Mouse (Mus musculus): Measurements from ENCODE around the gene Hoxa3. TPM values are rescaled to one million over a fixed set of nuclear protein-coding genes. Genes with fewer than 3 reads are reported as not detected.

Gene Hoxa3
- total RNA-seq, 2 experiments from 2014 or later = 1.2 TPM

GRCm38 (mm10) chr6:52247766-52248637, 34.9 kb upstream of the Hoxa3 start:
- intact Hi-C loops (cut with DNase I) = no loop called here
- no peak for DNase-seq

- intact Hi-C loops (cut with DNase I) = no loop called here
- no peak for DNase-seq
Observed at GRCm38 (mm10) chr6:52246916-52247315, 33.8 kb upstream of the Hoxa3 start.

GRCm38 (mm10) chr6:52246403-52246803, 33.3 kb upstream of the Hoxa3 start:
- intact Hi-C loops (cut with DNase I) = no loop called here
- no peak for DNase-seq

DNA sequence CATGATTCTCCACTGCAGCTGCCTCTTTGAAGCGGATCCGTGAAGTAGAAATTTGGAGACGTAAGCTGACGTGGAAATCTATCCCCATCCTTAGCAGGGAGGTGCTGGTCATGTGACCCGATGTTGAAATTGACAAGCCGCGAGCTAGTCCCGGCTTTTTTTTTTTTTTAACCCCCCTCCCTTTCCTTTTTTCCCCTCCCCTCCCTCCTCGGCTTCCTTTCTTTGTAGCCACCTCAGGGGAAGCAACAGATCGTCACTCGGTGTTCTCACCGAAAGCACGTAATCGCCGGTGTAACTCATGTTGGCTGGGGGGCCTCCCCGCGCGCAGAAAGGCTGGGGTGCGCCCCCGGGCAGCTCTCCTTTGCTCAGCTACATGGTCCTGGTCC, 32.6 kb upstream of the Hoxa3 start, which contains the start of gene Hoxa11:
Hoxa11 (minus strand) TSS at position 54 of the 386 bp plus-strand sequence.
- intact Hi-C loops (cut with DNase I) = no loop called here
- no peak for DNase-seq

- intact Hi-C loops (cut with DNase I) = no loop called here
- DNase-seq = no peak
Observed at GRCm38 (mm10) chr6:52245040-52245756, 32.1 kb upstream of the Hoxa3 start.

GRCm38 (mm10) chr6:52244471-52245039, 31.4 kb upstream of the Hoxa3 start:
- DNase-seq = no peak
- intact Hi-C loops (cut with DNase I) = no loop called here

- no peak for DNase-seq
- intact Hi-C loops (cut with DNase I) = no loop called here
Observed at GRCm38 (mm10) chr6:52243681-52244121, 30.6 kb upstream of the Hoxa3 start.

DNA sequence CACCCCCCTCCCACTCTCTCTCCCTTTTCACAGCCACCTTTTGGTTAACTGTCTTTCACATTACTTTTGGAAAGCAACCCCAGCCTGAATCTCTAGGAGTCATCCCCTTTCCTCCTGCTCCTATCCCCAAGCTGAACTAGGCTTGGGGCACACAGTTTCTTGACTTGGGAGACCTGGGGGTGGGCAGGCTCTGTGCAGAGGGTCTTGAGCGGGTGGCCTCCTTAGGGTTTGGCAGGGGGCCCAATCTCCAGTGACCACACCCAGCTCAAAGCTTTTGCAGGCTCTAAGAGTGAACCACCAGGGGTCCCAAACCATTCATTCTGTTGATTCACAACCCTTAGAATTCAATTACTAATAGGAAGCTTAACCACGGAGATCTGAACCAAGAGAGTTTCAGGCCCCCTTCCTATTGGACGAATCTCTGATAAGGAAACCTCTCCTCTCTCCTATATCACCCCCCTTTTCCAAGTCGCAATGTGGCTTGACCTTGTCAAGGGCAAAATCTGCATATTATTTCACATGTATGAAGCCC, 29.7 kb upstream of the Hoxa3 start:
- intact Hi-C loops (cut with DNase I) = no loop called here
- peak in 1 of 2 experiments; percentile 0 for DNase-seq

GRCm38 (mm10) chr6:52241001-52241621, 28.0 kb upstream of the Hoxa3 start:
- DNase-seq = no peak
- intact Hi-C loops (cut with DNase I) = no loop called here

- intact Hi-C loops (cut with DNase I) = no loop called here
- DNase-seq = peak; percentile 78 to 86
Observed at GRCm38 (mm10) chr6:52240389-52241000, 27.4 kb upstream of the Hoxa3 start, which contains the start of gene Hoxa10. Gene Hoxa10 (minus strand): TSS chr6:52240854.

DNA sequence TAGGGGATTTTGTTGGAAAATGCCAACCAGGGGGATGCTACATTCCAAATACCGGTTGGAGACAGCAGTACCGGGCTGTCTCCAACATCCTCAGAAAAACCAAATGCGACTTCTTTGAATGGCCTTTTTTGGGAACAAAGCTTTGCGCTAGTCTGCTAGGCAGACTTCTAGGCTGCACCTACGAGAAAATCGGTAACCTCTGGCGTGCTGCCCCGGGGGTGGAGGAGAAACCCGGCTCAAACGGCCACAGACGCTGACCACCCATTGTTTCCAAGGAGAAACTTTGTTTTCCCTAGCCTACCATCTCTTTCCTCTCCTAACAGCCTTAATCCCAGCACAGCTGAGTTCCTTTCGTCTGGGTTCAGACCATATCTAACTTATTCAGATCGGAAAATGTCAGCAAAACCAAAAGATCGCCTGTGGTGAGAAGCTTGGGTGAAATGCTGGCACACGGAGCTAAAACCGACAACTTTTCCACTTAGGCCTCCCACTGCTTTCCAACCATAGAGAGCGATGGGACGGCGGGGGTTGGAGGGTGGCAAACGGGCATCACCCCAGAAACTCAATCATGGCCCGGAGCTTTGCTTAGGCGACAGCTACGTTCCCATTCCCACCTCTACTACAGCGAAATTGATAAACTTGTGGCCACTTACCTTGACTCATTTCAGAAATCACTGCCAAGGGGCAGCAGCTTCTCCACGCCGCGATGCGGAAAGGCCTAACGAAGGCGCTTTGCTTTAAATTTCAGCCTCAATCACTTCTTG, 26.7 kb upstream of the Hoxa3 start:
- intact Hi-C loops (cut with DNase I) = no loop called here
- no peak for DNase-seq

DNA sequence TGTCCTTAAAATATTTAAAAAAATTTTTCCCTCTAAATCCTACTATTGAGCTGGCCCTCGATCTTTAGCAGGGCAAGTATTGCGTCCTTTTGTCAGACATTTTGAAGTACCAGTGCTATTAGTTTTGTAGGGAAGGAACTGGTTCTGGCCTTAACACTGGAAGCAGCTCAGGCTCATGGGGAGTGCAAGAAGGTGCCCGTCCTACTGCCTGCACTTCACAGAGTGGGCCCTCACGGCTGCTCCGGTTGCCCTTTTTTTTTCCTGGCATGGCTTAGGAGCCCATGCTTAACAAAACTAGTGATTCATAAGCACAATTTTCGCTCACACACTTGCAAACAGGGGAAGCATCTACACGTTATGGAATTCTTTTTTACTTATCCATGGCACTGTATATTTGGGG, 25.8 kb upstream of the Hoxa3 start:
- DNase-seq = peak in 1 of 2 experiments; percentile 2
- intact Hi-C loops (cut with DNase I) = no loop called here

GRCm38 (mm10) chr6:52238155-52238545, 25.0 kb upstream of the Hoxa3 start:
- DNase-seq = peak in 1 of 2 experiments; percentile 1
- intact Hi-C loops (cut with DNase I) = no loop called here

- intact Hi-C loops (cut with DNase I) = no loop called here
Observed at GRCm38 (mm10) chr6:52237346-52238154, 24.4 kb upstream of the Hoxa3 start.

DNA sequence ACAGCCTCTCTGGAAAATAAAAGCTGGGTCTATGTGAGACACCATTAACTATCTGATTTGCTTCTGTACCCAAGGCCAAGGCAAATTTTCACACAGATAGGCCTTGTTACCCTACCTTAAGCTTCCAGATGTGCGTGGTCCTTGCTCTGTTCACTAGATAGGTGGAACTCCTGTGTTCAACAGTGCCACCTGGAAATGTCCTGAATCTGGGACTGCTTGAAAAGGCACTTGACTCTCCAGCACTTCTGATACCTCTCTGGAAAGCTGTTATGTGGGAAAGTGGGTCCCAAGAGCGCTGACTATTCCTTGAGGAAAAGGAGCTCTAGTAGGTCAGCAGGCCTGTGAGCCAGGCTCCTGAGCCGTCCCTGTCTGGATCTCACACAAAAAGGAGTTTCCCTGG, 23.7 kb upstream of the Hoxa3 start:
- DNase-seq = no peak
- intact Hi-C loops (cut with DNase I) = no loop called here

More at GRCm38 (mm10) chr6:52237346-52238154, 24.4 kb upstream of the Hoxa3 start:
- DNase-seq = peak in 1 of 2 experiments; percentile 1

DNA sequence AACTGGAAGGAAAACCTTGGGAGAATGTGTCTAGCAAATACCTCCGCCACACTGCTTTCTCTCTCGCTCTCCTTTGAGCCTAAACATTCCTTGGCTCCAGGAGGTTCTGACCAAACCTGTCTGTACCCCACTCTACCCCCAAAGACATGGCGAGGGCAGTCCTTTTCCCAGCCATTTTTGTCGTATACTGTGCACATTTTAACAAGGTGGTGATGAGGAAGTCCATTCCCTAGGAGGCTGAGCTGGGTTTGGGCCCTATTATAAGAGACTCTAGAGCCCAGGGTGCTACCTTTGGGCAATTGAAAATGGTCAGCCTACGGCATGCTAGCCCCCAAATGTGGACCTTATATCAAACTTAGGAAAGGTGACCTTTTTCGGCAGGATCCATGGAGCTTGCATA, 22.7 kb upstream of the Hoxa3 start:
- intact Hi-C loops (cut with DNase I) = no loop called here
- DNase-seq = no peak

GRCm38 (mm10) chr6:52235267-52235666, 22.1 kb upstream of the Hoxa3 start:
- DNase-seq = no peak
- intact Hi-C loops (cut with DNase I) = no loop called here

- DNase-seq = peak in 1 of 2 experiments; percentile 1
- intact Hi-C loops (cut with DNase I) = no loop called here
Observed at GRCm38 (mm10) chr6:52234428-52235140, 21.4 kb upstream of the Hoxa3 start.
